Mouse (Mus musculus) CH12.LX (cell line): Measurements from ENCODE around the gene Clstn1. TPM values are rescaled to one million over a fixed set of nuclear protein-coding genes. Genes with fewer than 3 reads are reported as not detected.

Experiments
- DNase-seq: peaks from one replicate; pipeline ENCODE4 v3.0.0-alpha.2; 2013; ENCODE audit errors: extremely low read depth
- H3K27ac ChIP-seq: 2 replicates; pipeline ENCODE4 v1.5.1; 2012; ENCODE audit warnings: low read depth, mild to moderate bottlenecking, control low read depth, moderate library complexity; ENCODE audit not compliant: insufficient read depth
- H3K27me3 ChIP-seq: replicated peaks from 2 replicates; pipeline ENCODE3; 2012; ENCODE audit warnings: inconsistent platforms
- H3K36me3 ChIP-seq, 2 experiments: replicated peaks in 1 of 2; 2 replicates each; pipeline versions ENCODE3 to v1.6.1; 2012; ENCODE audit warnings: inconsistent platforms in 1 of 2, low read length in 1 of 2, mild to moderate bottlenecking in 1 of 2, mixed read lengths in 1 of 2, moderate library complexity in 1 of 2; ENCODE audit not compliant: control insufficient read depth in 1 of 2, insufficient read depth in 1 of 2
- H3K4me1 ChIP-seq, 2 experiments: 2 replicates each; pipeline ENCODE4 v1.6.1; 2012; ENCODE audit warnings: inconsistent platforms in 1 of 2, moderate library complexity in 1 of 2; ENCODE audit not compliant: insufficient read depth in 2 of 2, control insufficient read depth in 1 of 2
- H3K4me2 ChIP-seq: 2 replicates; pipeline ENCODE4 v1.6.1; 2012; ENCODE audit warnings: low read depth, mild to moderate bottlenecking, control low read depth; ENCODE audit not compliant: poor library complexity, insufficient read depth, severe bottlenecking
- H3K4me3 ChIP-seq, 3 experiments: fragments of 150-350 bp in 1 of 3; sonication (generic) in 1 of 3; replicated peaks in 1 of 3; 2 replicates each; pipeline versions ENCODE3 to v1.5.1; 2011 to 2012; ENCODE audit warnings: low read depth in 2 of 3, low read length in 2 of 3, mild to moderate bottlenecking in 2 of 3, moderate library complexity in 2 of 3, control low read depth in 1 of 3, improper control_type of control experiment in 1 of 3, inconsistent platforms in 1 of 3, mixed read lengths in 1 of 3; ENCODE audit not compliant: poor library complexity in 1 of 3
- H3K79me2 ChIP-seq: replicated peaks from 2 replicates; pipeline ENCODE4 v1.6.1; 2012; ENCODE audit warnings: mild to moderate bottlenecking, moderate library complexity; ENCODE audit not compliant: control insufficient read depth, poor library complexity, insufficient read depth, severe bottlenecking; ENCODE audit errors: extremely low read depth
- H3K9ac ChIP-seq: 2 replicates; pipeline ENCODE4 v1.6.1; 2012; ENCODE audit warnings: low read depth, mild to moderate bottlenecking, control low read depth, moderate library complexity; ENCODE audit not compliant: insufficient read depth
- H3K9me3 ChIP-seq: replicated peaks from 2 replicates; pipeline ENCODE3; 2012; ENCODE audit warnings: low read length, inconsistent platforms, mixed read lengths
- BHLHE40 ChIP-seq: IDR thresholded peaks from 2 replicates; pipeline ENCODE4 v1.6.1; 2011; ENCODE audit warnings: mild to moderate bottlenecking, low read depth, low read length, improper control_type of control experiment
- CHD2 ChIP-seq: IDR thresholded peaks from 2 replicates; pipeline ENCODE4 v1.6.1; 2011; ENCODE audit warnings: low read length, improper control_type of control experiment
- CTCF ChIP-seq, 2 experiments: IDR thresholded peaks in 1 of 2; conservative IDR thresholded peaks in 1 of 2; 2 replicates each; pipeline ENCODE4 v1.5.1; 2011 to 2012; ENCODE audit warnings: low read depth in 2 of 2, low read length in 2 of 2, improper control_type of control experiment in 1 of 2, inconsistent platforms in 1 of 2, mild to moderate bottlenecking in 1 of 2, moderate library complexity in 1 of 2
- E2F4 ChIP-seq: IDR thresholded peaks from 2 replicates; pipeline ENCODE4 v1.6.1; 2011; ENCODE audit warnings: low read depth, low read length, improper control_type of control experiment; ENCODE audit not compliant: insufficient replicate concordance
- ELF1 ChIP-seq: IDR thresholded peaks from 2 replicates; pipeline ENCODE4 v1.6.1; 2014; ENCODE audit warnings: low read depth, mild to moderate bottlenecking, inconsistent platforms, low read length, improper control_type of control experiment
- EP300 ChIP-seq: IDR thresholded peaks from 2 replicates; pipeline ENCODE4 v1.6.1; 2011; ENCODE audit warnings: low read length, improper control_type of control experiment
- ETS1 ChIP-seq: conservative IDR thresholded peaks from 2 replicates; pipeline ENCODE4 v1.6.1; 2012; ENCODE audit warnings: low read depth, mild to moderate bottlenecking, inconsistent platforms, low read length, improper control_type of control experiment, moderate library complexity
- GABPA ChIP-seq: IDR thresholded peaks from 2 replicates; pipeline ENCODE4 v1.6.1; 2012; ENCODE audit warnings: low read depth, low read length, improper control_type of control experiment, inconsistent platforms; ENCODE audit not compliant: insufficient replicate concordance
- HCFC1 ChIP-seq: IDR thresholded peaks from 2 replicates; pipeline ENCODE4 v1.6.1; 2012; ENCODE audit warnings: low read depth, mild to moderate bottlenecking, inconsistent platforms, low read length, improper control_type of control experiment
- IRF4 ChIP-seq: IDR thresholded peaks from 2 replicates; pipeline ENCODE4 v1.6.1; 2014; ENCODE audit warnings: low read depth, mild to moderate bottlenecking, inconsistent platforms, low read length, improper control_type of control experiment
- JUN ChIP-seq: IDR thresholded peaks from 2 replicates; pipeline ENCODE4 v1.6.1; 2011; ENCODE audit warnings: low read depth, mild to moderate bottlenecking, low read length, improper control_type of control experiment, moderate library complexity; ENCODE audit not compliant: insufficient read depth
- JUND ChIP-seq: conservative IDR thresholded peaks from 2 replicates; pipeline ENCODE4 v1.6.1; 2011; ENCODE audit warnings: low read depth, low read length, improper control_type of control experiment
- KAT2A ChIP-seq: IDR thresholded peaks from 2 replicates; pipeline ENCODE4 v1.6.1; 2012; ENCODE audit warnings: low read length, improper control_type of control experiment, inconsistent platforms; ENCODE audit not compliant: insufficient replicate concordance
- MAFK ChIP-seq: IDR thresholded peaks from 2 replicates; pipeline ENCODE4 v1.6.1; 2011; ENCODE audit warnings: low read length, improper control_type of control experiment; ENCODE audit not compliant: insufficient replicate concordance
- MAX ChIP-seq: IDR thresholded peaks from 2 replicates; pipeline ENCODE4 v1.6.1; 2011; ENCODE audit warnings: low read length, improper control_type of control experiment
- MAZ ChIP-seq: IDR thresholded peaks from 2 replicates; pipeline ENCODE4 v1.6.1; 2012; ENCODE audit warnings: low read depth, mild to moderate bottlenecking, inconsistent platforms, low read length, improper control_type of control experiment, moderate library complexity
- MEF2A ChIP-seq: IDR thresholded peaks from 2 replicates; pipeline ENCODE4 v1.6.1; 2014; ENCODE audit warnings: low read depth, mild to moderate bottlenecking, inconsistent platforms, low read length, improper control_type of control experiment, borderline replicate concordance
- MXI1 ChIP-seq: IDR thresholded peaks from 2 replicates; pipeline ENCODE4 v1.6.1; 2011; ENCODE audit warnings: mild to moderate bottlenecking, low read depth, low read length, improper control_type of control experiment
- MYC ChIP-seq: IDR thresholded peaks from 2 replicates; pipeline ENCODE4 v1.6.1; 2011; ENCODE audit warnings: low read depth, mild to moderate bottlenecking, improper control_type of control experiment, low read length
- NELFE ChIP-seq: IDR thresholded peaks from 2 replicates; pipeline ENCODE4 v1.6.1; 2011; ENCODE audit warnings: low read depth, low read length, improper control_type of control experiment
- PAX5 ChIP-seq: IDR thresholded peaks from 2 replicates; pipeline ENCODE4 v1.6.1; 2012; ENCODE audit warnings: low read length, inconsistent platforms, mixed read lengths
- POLR2A ChIP-seq: IDR thresholded peaks from 2 replicates; pipeline ENCODE4 v1.6.1; 2011; ENCODE audit warnings: low read depth, mild to moderate bottlenecking, improper control_type of control experiment, low read length
- POLR2AphosphoS2 ChIP-seq: IDR thresholded peaks from 2 replicates; pipeline ENCODE4 v1.6.1; 2011; ENCODE audit warnings: low read depth, low read length, improper control_type of control experiment
- RAD21 ChIP-seq: IDR thresholded peaks from 2 replicates; pipeline ENCODE4 v1.6.1; 2011; ENCODE audit warnings: low read depth, mild to moderate bottlenecking, low read length, improper control_type of control experiment, moderate library complexity
- RCOR1 ChIP-seq: conservative IDR thresholded peaks from 2 replicates; pipeline ENCODE4 v1.6.1; 2012; ENCODE audit warnings: low read depth, mild to moderate bottlenecking, inconsistent platforms, low read length, improper control_type of control experiment
- SIN3A ChIP-seq: IDR thresholded peaks from 2 replicates; pipeline ENCODE4 v1.6.1; 2012; ENCODE audit warnings: low read length, improper control_type of control experiment, inconsistent platforms
- SMC3 ChIP-seq: IDR thresholded peaks from 2 replicates; pipeline ENCODE4 v1.6.1; 2011; ENCODE audit warnings: low read depth, low read length, improper control_type of control experiment
- TCF12 ChIP-seq: IDR thresholded peaks from 2 replicates; pipeline ENCODE4 v1.6.1; 2014; ENCODE audit warnings: low read depth, mild to moderate bottlenecking, inconsistent platforms, low read length, improper control_type of control experiment
- UBTF ChIP-seq: IDR thresholded peaks from 2 replicates; pipeline ENCODE4 v1.6.1; 2012; ENCODE audit warnings: low read depth, mild to moderate bottlenecking, inconsistent platforms, low read length, improper control_type of control experiment, moderate library complexity
- USF1 ChIP-seq: IDR thresholded peaks from 2 replicates; pipeline ENCODE4 v1.6.1; 2014; ENCODE audit warnings: low read depth, mild to moderate bottlenecking, inconsistent platforms, low read length, improper control_type of control experiment
- ZC3H11A ChIP-seq: IDR thresholded peaks from 2 replicates; pipeline ENCODE4 v1.6.1; 2012; ENCODE audit warnings: low read depth, mild to moderate bottlenecking, inconsistent platforms, low read length, improper control_type of control experiment
- ZKSCAN1 ChIP-seq: IDR thresholded peaks from 2 replicates; pipeline ENCODE4 v1.6.1; 2012; ENCODE audit warnings: low read depth, inconsistent platforms, low read length, improper control_type of control experiment, borderline replicate concordance
- ZNF384 ChIP-seq: IDR thresholded peaks from 2 replicates; pipeline ENCODE4 v1.6.1; 2012; ENCODE audit warnings: low read depth, low read length, improper control_type of control experiment, inconsistent platforms
- dilution Hi-C: fragments of 300-500 bp; cut with MboI; formaldehyde crosslinking; loops from 2 replicates; pipeline ENCODE4 v1.14.3; 2020; ENCODE audit warnings: low sequenced_read_pairs; ENCODE audit not compliant: extremely low pct_unique_long_range_greater_than_20kb, extremely low pct_ligation_motif_present
- in situ Hi-C: fragments of 300-500 bp; cut with MboI; formaldehyde crosslinking; loops from 3 replicates; pipeline ENCODE4 v1.14.3; 2019; ENCODE audit warnings: low sequenced_read_pairs, low pct_ligation_motif_present, low pct_unique_long_range_greater_than_20kb, mixed read lengths
- polyA plus RNA-seq: library from polyadenylated mRNA; unstranded; fragments of >175 nt; gene quantifications from 2 replicates; pipeline ENCODE4 v1.2.1, GENCODE M21; 2012; ENCODE audit warnings: low read depth; ENCODE audit not compliant: insufficient read length
- total RNA-seq, 2 experiments: library from RNA; depleted of rRNA; stranded (reverse); fragments of 300-350 nt in 1 of 2; fragments of >200 nt in 1 of 2; gene quantifications; 2 replicates each; pipeline ENCODE4 v1.2.3; 2012 to 2014

Clstn1 gene
- total and polyA plus RNA-seq, 3 experiments = 26.4 to 53.1 (median 35.2) TPM

DNA sequence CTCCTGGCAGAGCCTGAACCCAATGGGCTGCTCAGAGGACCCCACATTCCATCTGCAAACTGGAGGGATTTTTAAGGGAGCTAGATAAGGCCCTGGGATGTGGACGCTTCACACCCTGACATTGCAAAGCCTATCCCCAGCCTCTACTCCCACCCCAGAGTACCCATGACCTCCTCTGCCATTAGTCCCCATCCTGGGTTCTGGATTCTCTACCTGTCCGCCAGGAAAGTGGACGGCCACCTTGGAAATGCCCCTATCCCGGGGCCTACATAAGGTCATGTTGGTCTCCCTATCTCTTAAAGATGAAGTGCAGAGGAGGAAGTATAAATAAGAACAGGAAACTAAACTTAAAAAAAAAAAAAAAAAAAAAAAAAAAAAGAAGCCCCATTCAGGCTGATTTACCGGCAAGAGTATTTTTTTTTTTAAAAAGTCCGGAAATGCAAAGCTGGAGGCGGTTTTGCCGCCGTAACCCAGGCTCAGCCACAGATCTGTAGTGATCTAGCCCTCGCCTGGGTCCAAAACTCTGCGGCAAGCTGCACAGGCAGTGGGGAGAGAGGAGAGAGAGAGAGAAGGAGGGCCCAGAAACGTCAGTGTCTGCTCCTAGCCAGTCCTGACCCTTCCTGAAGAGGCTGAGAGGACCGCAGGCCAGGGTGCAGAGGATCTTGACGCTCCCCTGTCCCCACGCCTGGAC lies 111.4 kb downstream of the Clstn1 start (continued):
- TF ChIP-seq MAZ (no peak), EP300 (no peak), MEF2A (no peak), ZNF384 (peak; percentile 97), MAX (no peak), ELF1 (0 out of 2 replicates have a peak, but pooled peaks have one; percentile 26), CHD2 (no peak), E2F4 (0 out of 2 replicates have a peak, but pooled peaks have one; percentile 27), HCFC1 (no peak)

DNA sequence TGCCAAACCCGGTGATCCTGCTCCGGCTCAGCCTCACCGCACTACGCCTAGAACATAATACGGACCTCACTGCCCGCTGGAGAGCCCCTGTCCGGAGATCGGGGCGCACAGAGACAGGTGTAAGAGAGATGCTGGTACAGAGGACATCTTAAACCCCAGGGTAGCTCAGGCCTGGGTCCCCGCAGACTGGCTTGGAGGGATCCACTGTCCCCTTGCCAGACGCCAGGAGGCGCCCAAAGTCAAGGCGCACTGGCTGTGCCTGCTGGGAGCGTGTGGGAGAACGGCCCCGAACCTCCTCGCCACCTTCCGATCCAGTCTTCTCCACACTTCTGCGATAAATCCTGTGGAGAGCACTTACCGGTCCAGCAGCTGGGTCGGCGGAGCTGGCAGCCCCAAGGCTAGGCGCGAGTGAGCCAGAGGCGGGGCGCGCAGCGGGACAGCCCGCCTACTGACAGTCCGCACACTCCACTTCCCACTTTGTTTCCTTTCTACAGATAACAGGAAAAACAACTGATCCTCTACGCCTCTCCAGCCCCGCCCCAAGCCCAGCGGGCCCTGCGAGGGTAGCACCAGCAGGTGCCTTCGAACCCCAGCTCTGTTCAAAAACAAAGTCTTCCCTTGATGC lies 112.0 kb downstream of the Clstn1 start:
- Histone ChIP-seq H3K9me3 (no peaks in the 10 kb centered on the region), H3K79me2 (peaks cover 71% of the 10 kb centered on the region), H3K4me2 (peak overlapping the region; percentile 92), H3K4me3 (peak overlapping the region; percentile 63 to 92 (median 77)), H3K27ac (peak overlapping the region; percentile 93), H3K9ac (peak overlapping the region; percentile 94), H3K27me3 (no peaks in the 10 kb centered on the region), H3K36me3 (peaks cover 2 to 18% of the 10 kb centered on the region in 2 experiments), H3K4me1 (peaks cover 9 to 38% of the 10 kb centered on the region in 2 experiments)
- in situ Hi-C loops = loop anchor here (5.0 kb wide), 1 partner anchor 41 kb away; no protein-coding TSS in a partner anchor
- DNase-seq = peak; percentile 67
- dilution Hi-C loops = no loop called here
- peak; percentile 55; the same call in 1 of the 2 replicates for TF ChIP-seq NELFE
- TF ChIP-seq JUN = no peak
- no peak for TF ChIP-seq GABPA
- TF ChIP-seq PAX5 = no peak
- peak; percentile 23; the same call in 1 of the 2 replicates for TF ChIP-seq UBTF
- TF ChIP-seq USF1 = no peak
- TF ChIP-seq RCOR1 = no peak
- TF ChIP-seq CHD2 = no peak
- peak; percentile 68 for TF ChIP-seq TCF12
- peak; percentile 56 for TF ChIP-seq RAD21
- no peak for TF ChIP-seq MYC
- TF ChIP-seq SMC3 = peak; percentile 76
- 0 out of 2 replicates have a peak, but pooled peaks have one; percentile 27 for TF ChIP-seq BHLHE40
- peak; percentile 20; the same call in 1 of the 2 replicates for TF ChIP-seq IRF4
- TF ChIP-seq MAFK = no peak
- peak in 1 of 2 experiments; percentile 76; a peak in 2 of 4 replicates for TF ChIP-seq CTCF (conservative IDR thresholded peaks at IDR 0.05 in 1 of 2, IDR thresholded peaks at IDR 0.05 in 1 of 2; ENCODE audit: low read depth in 2 of 2, low read length in 2 of 2)
- TF ChIP-seq EP300 = no peak
- peak; percentile 74 for TF ChIP-seq MXI1
- TF ChIP-seq MAZ = no peak
- 0 out of 2 replicates have a peak, but pooled peaks have one; percentile 57 for TF ChIP-seq POLR2AphosphoS2
- no peak for TF ChIP-seq KAT2A
- no peak; the same call in 1 of the 2 replicates for TF ChIP-seq ETS1
- no peak for TF ChIP-seq ZNF384
- no peak for TF ChIP-seq ZKSCAN1
- no peak; the same call in 1 of the 2 replicates for TF ChIP-seq SIN3A
- no peak for TF ChIP-seq JUND
- TF ChIP-seq ZC3H11A = no peak
- peak; percentile 49; the same call in 1 of the 2 replicates for TF ChIP-seq POLR2A
- peak; percentile 52; the same call in 1 of the 2 replicates for TF ChIP-seq MEF2A
- peak; percentile 36; the same call in 1 of the 2 replicates for TF ChIP-seq HCFC1
